Mouse (Mus musculus): Measurements from ENCODE around the gene Lhfpl5.

Lhfpl5 gene

DNA sequence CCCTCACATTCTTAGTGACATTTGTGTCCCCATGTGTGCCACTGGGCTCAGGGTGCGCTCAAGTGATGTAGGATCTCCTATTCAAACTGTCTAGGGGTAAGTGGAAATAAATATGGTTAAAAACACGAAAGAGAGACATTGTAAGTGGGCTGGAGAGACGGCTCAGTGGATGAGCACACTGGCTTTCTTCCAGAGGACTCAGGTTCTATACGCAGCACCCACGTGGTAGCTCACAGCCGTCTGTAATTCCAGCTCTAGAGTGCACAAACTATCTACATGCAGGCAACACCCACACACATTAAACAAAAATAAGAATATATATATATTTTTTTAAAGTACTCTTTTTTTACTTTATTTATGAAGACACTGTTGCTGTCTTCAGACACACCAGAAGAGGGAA, 2.5 kb upstream of the Lhfpl5 start:
- DNase-seq, result no peak

GRCm38 (mm10) chr17:28580396-28580795, 5.0 kb downstream of the Lhfpl5 start:
- peak; percentile 69 for DNase-seq

GRCm38 (mm10) chr17:28581056-28581455, 5.6 kb downstream of the Lhfpl5 start:
- DNase-seq, result no peak

DNA sequence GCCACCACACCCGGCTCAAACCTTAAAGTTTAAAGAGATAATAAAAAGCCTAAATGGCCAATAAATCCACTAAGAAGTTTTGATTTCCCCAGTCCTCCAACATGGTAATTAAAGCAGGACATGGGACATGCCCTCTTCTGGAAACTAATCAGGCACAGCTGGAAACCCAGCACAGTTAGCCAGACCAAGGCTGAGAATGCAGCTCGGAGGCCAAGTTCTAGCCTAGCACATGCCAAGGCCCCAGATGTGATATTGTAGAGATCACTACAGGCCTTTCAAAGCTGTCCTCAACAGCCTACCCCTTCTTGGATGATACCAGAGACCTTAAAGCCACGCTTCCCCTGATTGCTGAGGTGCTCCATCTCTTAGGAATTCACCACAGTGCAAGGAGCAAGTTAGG, 11.1 kb downstream of the Lhfpl5 start:
- DNase-seq, result no peak

GRCm38 (mm10) chr17:28588591-28588990, 13.2 kb downstream of the Lhfpl5 start:
- DNase-seq, result no peak

GRCm38 (mm10) chr17:28590596-28590995, 15.2 kb downstream of the Lhfpl5 start:
- no peak for DNase-seq

DNA sequence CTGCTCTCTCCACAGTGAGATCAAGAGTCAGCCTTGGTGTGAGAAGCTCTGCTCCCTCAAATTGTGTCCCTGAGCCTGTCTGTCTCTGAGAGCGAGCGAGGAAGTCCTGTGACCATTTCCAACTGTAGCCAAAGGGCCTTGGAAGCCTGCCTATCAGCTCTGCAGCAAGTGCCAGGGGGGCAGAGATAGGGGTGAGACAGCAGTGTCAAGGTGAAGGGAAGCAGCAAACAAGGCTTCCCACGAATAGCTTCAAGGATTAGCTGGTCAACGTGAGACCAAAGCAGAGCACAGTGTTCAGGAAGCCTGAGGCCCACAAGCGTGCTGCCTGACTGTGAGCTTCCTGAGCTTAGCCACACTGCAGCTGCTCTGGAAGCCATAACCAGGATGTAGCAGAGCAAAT, 16.0 kb downstream of the Lhfpl5 start:
- no peak for DNase-seq

DNA sequence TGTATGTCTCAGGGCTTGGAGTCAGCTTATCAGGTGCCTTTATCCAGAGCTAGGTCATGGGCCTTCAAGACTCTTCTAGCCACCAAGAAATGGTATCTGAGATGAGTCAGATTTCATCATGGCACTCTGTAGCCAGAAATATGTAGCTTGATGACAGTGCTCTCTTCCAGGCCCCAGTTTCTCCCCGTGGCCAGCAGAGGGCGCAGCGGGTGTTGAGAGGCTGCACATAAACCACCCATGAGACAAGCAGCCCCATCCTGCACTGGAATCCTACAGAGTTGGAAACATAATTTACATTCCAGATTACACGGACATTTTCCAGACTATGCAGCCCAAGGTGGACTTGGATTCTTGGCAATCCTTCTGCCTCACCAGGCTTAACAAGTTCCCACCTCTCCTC, 17.6 kb downstream of the Lhfpl5 start:
- peak; percentile 70 for DNase-seq

GRCm38 (mm10) chr17:28593965-28594364, 18.5 kb downstream of the Lhfpl5 start:
- no peak for DNase-seq

DNA sequence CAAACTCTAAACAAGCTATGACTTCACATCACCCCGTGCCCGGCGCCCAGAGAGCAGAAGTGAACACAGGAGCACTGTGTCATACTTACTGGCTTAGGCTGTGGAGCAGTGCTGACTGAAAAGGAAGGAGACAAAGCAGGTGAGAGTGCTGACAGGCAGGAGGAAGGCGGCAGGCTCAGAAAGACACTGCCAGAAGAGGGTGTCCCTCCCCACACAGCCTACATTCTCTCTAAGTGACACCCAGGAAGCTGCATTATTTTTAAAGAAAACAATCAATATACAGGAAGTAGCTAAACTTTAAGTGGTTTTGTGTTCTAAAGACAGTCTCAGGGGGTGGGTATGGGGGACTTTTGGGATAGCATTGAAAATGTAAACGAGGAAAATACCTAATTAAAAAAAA, 25.3 kb downstream of the Lhfpl5 start:
- DNase-seq, result no peak

DNA sequence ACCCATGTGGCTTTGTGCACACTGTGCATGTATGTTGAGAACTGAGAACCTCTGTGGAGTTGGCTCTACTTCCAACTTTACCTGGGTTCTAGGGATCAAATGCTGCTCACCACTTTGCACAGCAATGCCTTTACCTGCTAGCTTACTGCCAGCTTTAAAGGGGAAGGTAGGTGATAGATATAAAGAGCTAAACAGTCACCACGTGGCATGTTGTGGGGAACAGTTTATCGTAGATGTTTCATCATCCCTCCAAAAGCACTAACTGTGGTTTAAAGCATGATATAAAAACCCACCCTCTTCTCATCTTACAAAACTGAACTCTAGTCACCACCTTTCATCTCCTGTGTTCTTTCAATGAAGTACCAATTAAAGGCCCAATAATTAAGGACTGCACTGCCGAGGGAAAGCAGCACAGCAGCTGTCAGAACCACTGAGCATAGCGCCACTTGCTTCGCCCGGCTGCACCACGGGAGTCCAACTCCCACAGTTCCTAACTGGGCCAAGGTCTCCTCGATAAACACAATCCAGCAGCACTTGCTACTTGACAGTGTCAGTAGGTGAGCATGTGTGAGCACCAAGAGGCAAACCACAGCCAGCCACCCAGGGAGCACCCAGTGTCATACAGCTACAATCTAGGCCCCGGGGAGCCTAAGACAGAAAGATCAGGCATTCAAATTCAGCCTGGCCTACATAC, 26.3 kb downstream of the Lhfpl5 start:
- no peak for DNase-seq

DNA sequence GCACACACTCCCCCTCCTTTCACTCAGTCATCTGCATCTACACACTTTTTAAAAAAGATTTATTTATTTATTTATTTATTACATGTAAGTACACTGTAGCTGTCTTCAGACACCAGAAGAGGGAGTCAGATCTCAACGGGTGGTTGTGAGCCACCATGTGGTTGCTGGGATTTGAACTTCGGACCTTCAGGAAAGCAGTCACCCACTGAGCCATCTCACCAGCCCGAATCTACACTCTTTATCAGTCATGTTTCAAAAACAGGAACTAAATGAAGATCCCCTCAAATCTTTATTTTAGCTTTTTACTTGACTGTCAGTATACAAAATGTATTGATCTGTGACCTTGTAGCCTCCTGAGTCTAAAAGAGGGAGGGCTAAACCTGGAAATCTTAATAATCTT, 34.1 kb downstream of the Lhfpl5 start:
- peak; percentile 31 for DNase-seq

GRCm38 (mm10) chr17:28612603-28613002, 37.2 kb downstream of the Lhfpl5 start:
- DNase-seq, result no peak

DNA sequence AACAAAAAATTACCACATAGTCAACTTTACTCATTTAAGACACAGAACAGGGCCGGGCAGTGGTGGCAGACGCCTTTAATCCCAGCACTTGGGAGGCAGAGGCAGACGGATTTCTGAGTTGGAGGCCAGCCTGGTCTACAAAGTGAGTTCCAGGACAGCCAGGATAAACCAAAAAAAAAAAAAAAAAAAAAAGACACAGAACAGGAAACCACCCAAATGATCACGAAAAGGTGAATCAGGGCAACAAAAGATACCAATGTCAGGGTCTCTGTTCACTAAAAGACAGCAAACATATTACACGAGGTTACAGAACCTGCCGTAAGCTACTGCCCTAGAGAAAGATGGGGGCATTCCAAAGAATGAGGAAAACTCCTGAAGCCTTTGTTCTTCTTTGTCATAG, 37.7 kb downstream of the Lhfpl5 start:
- DNase-seq, result no peak

DNA sequence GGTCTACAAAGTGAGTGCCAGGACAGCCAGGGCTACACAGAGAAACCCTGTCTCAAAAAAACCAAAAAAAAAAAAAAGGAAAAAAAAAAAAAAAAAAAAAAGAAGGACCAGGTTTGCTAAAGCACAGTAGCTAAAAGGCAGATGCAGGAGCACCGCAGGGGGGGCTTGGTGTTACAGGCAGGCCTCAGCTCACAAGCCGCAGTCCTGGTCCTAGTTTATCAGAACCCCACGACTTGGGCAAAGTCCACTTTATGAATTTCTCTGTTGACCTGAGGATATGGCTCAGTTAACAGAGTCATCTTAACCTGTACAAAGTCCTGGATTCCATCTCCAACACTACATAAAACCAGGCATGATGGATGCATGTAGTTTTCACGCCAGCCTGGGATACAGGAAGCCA, 39.9 kb downstream of the Lhfpl5 start:
- DNase-seq, result peak; percentile 70

DNA sequence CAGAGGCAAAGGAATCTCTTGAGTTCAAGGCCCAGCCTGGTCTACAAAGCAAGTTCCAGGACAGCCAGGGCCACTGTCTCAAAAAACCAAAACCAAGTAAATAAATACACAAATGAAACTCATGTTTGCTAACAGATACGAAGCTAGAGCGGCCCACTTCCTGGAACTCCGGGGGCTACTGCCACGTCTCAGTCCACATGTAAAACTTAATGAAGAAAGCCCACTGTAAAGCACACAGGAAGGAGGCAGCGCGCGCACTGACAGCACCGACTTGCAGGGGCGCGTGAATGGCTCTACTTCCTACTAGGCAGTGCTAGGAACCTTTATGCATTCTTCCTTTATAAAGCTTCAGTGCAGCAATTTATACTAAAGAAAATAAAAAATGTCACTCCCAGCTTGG, 42.2 kb downstream of the Lhfpl5 start:
- DNase-seq, result no peak

GRCm38 (mm10) chr17:28618124-28618523, 42.7 kb downstream of the Lhfpl5 start:
- no peak for DNase-seq

DNA sequence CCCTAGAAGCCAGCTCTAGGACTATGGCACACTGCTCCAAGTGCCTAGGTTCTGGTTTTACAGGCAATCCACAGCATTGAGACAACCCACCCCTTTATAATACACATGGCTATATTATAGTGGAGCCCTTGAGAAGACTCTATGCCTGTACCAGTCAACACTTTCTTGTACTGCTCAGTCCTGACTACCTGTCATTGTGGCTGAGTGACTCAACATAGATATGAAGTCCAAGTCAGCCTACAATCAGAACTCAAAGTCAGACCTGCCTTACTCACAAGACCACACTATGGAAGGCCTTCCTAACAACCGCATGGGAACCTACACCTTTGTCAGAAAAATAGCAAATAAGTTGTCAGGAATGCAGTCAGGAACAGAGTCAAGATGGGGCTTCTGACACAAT, 43.3 kb downstream of the Lhfpl5 start:
- no peak for DNase-seq

- DNase-seq, result peak; percentile 80
Observed at GRCm38 (mm10) chr17:28621381-28622299, 46.2 kb downstream of the Lhfpl5 start.

DNA sequence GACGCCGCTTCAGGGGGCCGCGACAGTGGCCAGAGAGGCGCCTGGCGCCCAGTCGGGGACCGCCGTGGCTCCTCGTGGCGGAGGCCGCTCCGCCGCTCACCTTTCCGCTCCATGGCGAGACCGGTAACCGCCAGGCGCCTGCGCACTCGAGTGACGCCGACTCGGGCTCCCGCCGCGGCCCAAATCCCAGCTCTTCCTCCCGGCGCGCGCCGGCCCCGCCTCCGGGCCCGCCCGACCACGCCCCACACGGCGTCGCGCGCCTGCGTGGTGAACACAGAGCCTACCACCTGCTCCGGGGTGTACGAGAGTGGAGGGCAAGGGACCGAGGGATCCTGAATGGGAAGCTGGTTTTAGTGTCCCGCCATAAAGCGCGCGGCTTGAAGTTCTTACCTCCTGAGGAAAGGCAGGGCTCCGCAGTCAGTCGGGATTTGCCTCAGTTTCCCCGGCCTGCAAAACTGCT, 46.9 kb downstream of the Lhfpl5 start, which contains the start of gene Srpk1:
Gene Srpk1 (minus strand): TSS at position 410 of the 460 bp plus-strand sequence.
- peak; percentile 90 for DNase-seq

- no peak for DNase-seq
Observed at GRCm38 (mm10) chr17:28624841-28625240, 49.4 kb downstream of the Lhfpl5 start.

DNA sequence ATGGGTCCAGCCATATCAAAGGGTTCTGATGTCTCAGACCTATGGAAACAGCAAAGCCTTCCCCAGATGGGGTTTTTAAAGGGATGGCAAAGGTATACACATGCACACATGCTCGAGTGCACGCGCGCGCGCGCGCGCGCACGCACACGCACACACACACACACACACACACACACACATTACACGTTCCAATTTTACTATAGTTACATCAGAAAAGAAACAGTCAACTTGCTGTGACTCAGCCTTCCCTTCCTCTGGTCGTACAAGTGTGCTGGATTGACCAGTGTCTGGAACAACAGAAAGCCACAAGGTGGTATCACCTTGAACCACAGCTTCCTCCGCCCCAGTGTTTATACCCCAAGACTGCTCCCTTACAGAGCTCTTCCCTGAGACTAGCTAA, 49.9 kb downstream of the Lhfpl5 start:
- no peak for DNase-seq

DNA sequence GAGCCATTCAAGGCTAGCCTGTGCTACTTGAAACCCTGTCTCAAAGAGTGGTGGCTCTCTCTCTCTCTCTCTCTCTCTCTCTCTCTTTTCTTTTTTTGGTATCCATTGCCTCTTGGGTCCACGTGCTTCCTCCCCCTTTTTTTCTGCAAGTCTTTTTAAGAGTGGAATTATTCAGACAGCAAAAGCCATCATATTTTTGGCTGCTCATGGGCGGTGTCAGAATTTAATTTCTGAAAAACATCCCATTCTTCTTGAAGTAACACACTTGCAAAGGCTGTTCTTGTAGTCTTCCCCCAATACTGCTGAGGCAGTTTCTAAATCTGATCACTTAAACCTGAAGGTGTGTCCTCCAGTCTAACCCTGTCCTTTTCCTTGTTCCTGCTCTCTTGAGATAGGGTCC, 51.5 kb downstream of the Lhfpl5 start:
- no peak for DNase-seq

All from kidney, adult 9 months (tissue).